Mouse (Mus musculus) lung, postnatal 10 days (tissue): ENCODE measurements around the gene Podn.

ENCODE experiments used
- DNase-seq: peaks from one replicate; pipeline ENCODE4 v3.0.0; 2021

The Podn gene

GRCm38 (mm10) chr4:107998641-107999332, 97.5 kb downstream of the Podn start:
- peak; percentile 73 for DNase-seq

- peak; percentile 41 for DNase-seq
These were observed 99.7 kb downstream of the Podn start for GRCm38 (mm10) chr4:107996418-107996986.

GRCm38 (mm10) chr4:107995727-107996126, 100.5 kb downstream of the Podn start:
- DNase-seq: no peak

- DNase-seq: no peak
These were observed 101.2 kb downstream of the Podn start for GRCm38 (mm10) chr4:107995011-107995410.

- DNase-seq: peak; percentile 22
These were observed 104.4 kb downstream of the Podn start for GRCm38 (mm10) chr4:107991879-107992278.

DNA sequence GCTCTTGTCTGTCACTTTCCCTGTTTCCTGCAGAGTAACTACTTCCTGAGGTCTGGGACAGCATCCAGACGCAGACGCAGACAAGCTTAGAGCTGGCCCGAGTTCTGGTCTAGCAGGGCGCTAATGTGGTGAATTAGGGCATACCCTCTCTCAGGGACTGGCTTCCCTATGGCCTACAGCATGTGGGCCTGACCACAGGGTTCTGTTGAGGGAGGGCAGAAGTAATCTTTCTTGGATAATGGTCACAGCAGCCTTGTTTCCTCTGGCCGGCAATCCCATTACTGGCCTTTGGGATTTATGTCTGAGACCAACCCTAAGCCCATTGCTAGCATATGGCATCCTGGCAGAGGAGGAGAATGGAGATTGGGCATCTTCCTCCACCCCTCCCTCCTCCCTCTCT, 105.4 kb downstream of the Podn start:
- no peak for DNase-seq

GRCm38 (mm10) chr4:107988931-107989330, 107.3 kb downstream of the Podn start:
- DNase-seq: peak; percentile 32

DNA sequence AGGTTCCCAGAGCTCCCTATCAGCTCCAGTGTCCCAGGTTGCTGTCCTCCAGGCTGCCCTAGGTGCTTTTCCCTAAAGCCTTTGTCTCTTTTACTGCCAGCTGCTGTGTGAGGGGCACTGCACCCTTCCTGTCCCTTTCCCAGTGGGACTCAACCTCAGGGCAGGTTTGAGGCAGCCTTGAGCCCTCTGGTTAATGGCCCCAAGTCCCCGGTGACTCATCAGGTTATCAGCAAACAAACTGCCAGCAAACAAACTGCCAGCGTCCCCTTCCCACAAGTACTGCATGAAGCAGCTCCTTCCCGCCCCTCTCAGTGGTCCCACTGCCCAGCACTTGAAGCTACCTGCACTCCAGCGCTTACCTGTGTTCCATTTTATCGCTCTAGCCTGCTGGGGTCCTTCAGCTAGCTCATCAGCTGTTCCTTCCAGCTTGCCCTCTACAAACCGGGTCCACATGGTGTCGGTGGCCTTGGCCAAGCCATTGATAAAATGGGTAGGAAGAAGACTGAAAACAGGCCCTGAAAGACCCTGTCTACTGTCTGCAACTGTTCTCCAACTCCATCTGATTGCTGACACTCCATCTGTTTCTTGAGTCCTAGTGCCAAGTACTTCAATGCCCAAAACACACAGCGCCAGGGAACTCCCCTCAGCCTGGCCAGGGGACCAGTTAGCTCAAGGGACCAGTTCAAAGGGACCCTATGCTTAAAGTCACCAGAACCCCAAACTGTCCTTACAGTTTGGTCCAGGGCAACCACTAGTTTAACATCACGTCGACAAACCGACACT, 109.7 kb downstream of the Podn start:
- DNase-seq: no peak

DNA sequence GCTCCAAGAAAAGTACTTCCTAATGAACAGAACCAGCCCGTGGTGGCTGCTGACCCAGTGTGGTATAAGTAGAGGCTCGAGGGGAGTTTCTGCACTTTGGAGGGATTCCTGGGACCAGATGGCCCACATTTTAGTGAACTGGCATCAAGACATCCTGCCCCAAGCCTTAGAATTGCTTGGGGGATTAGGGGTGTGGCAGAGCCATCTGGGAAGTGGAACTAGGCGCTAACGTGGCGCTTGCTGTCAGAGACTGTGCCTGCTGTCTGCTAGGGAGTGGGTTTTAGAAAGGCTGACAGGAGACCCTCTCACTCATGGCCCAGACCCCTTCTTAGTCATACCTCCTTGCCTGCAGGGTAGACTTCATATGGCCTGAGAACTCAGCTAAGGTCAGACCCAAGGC, 110.4 kb downstream of the Podn start:
- no peak for DNase-seq

GRCm38 (mm10) chr4:107984282-107984981, 111.8 kb downstream of the Podn start:
- DNase-seq: peak; percentile 88

- DNase-seq: no peak
These were observed 112.5 kb downstream of the Podn start for GRCm38 (mm10) chr4:107983717-107984116.

GRCm38 (mm10) chr4:107980002-107980600, 116.1 kb downstream of the Podn start:
- no peak for DNase-seq

GRCm38 (mm10) chr4:107979530-107979929, 116.7 kb downstream of the Podn start:
- DNase-seq: peak; percentile 52

DNA sequence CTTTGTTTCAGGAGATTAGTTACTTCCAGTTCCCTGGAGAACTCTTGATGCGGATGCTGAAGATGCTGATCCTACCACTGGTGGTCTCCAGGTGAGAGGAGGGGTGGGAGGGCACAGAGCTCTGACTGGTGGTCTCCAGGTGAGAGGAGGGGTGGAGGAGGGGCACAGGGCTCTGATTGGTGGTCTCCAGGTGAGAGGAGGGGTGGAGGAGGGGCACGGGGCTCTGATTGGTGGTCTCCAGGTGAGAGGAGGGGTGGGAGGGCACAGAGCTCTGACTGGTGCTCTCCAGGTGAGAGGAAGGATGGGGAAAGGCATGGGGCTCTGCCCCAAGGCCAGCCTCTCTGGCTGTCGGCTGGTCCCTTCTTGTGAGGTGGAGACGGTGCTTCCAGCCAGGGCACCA, 118.7 kb downstream of the Podn start:
- no peak for DNase-seq

DNA sequence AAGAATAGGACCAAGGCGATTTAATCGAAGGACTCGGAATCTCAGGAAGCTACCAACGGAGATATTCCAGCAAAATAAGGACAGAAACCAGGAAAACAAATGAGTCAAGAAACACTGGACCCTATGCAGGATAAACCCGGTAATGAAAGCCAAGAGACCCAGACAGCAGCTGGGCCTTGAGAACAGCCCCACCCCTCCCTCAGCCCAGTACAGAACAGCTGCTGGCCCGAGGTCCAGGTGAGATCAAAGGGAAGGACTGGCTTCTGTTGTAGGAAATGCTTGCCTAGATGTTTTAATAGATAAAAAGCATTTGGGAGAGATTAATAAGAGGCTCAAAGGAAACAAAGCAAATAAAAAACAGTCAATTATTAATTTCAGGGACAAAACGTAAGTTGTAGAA, 121.2 kb downstream of the Podn start:
- DNase-seq: no peak

GRCm38 (mm10) chr4:107974527-107974926, 121.7 kb downstream of the Podn start:
- DNase-seq: no peak

DNA sequence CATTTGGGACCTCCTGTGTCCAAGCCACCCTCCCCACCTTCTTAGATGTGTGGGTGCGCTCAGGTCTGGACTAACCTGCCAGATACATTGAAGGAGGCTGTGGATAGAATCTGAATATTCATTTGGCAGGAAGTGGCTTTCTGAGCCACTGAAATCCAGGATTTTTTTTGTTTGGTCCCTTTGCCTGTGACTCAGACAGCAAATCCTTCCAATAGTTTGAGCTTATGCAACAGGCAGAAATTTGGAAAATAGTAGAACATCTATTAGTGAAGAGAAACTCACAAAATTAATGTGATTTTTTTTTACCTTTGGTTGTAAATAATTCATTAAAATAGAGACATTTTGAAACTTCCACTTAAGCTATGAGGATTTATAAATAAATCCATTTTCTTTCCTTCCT, 125.1 kb downstream of the Podn start:
- DNase-seq: no peak

- DNase-seq: no peak
These were observed 126.5 kb downstream of the Podn start for GRCm38 (mm10) chr4:107969781-107970180.

- DNase-seq: no peak
These were observed 128.1 kb downstream of the Podn start, which contains the start of gene Slc1a7 for GRCm38 (mm10) chr4:107967966-107968682. Slc1a7 (plus strand) TSS chr4:107968332.

- peak; percentile 34 for DNase-seq
These were observed 129.7 kb downstream of the Podn start for GRCm38 (mm10) chr4:107966416-107967109.
